Mouse (Mus musculus) stomach, postnatal 0 days (tissue): ENCODE data around the gene Slc24a3.

Experiments
- CTCF ChIP-seq: IDR thresholded peaks from 2 replicates; pipeline ENCODE4 v1.5.1; 2016; ENCODE audit warnings: antibody characterized with exemption, low read depth, mild to moderate bottlenecking, moderate library complexity
- EP300 ChIP-seq: optimal IDR thresholded peaks from 2 replicates; pipeline ENCODE3; 2016; ENCODE audit warnings: antibody characterized with exemption

DNA sequence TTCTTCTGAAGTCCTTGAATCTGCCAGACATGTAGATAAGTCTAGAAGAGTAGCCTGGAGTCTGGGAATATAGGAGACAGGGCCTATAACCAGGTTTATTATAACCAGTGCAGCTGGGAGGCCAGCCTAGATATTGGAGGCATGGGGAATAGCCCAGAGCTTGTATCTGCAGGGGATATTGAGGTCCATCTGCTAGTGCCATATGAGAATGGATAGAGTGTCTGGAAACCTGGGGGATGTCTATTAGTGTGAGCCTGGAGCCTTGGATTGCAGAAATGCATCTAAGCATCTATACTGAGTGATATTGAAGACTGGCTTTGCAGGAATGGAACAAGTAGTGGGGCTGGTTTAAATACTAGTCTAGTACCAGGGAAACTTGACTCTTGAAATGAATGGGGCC is 168.9 kb downstream of the Slc24a3 start:
- TF ChIP-seq EP300: no peak
- no peak for TF ChIP-seq CTCF
